Mouse (Mus musculus): ENCODE results near the gene Med27. TPM values are rescaled to one million over a fixed set of nuclear protein-coding genes. Genes with fewer than 3 reads are reported as not detected.

Gene Med27
- polyA plus RNA-seq, 1 experiment from 2014 or later, result 37.1 TPM

DNA sequence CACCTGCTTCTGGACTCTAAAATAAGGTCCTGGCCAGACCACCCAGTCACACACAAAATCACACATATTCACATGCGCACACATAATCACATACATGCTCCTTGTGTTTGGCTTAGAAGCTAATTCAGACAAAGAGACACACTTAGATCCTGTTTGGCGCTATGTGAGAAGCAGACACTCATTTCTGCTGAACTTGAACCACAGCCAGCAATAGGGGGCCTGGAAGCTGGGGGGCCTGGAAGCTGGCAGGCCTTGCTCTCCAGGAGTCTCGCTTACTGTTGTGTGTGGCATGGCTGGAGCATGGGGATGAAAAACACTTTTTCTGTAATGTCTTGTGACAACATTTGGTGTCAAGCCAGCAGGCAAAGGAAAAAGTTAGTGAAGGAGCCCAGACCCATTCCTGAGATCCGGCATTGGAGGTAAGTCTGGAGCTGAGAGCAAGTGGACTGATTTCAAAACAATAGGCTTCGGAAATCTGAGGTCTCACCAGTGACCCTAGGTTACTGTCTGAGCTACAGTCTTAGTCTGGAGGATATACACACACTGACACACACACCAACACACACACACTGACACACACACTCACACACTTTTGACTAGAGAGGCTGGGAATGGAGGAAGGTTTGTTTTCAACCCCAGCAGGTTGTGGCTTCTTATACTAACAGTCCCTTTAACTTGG, 189.1 kb downstream of the Med27 start:
- no peaks in the 10 kb centered on the region for H3K27me3 ChIP-seq
- CTCF ChIA-PET, result interaction anchor here (1.0 kb wide), 1 partner anchor 18 kb away, joined by 4 read pairs; no protein-coding TSS in a partner anchor
- DNase-seq (ENCODE audit: low read depth, low spot score), result no peak

DNA sequence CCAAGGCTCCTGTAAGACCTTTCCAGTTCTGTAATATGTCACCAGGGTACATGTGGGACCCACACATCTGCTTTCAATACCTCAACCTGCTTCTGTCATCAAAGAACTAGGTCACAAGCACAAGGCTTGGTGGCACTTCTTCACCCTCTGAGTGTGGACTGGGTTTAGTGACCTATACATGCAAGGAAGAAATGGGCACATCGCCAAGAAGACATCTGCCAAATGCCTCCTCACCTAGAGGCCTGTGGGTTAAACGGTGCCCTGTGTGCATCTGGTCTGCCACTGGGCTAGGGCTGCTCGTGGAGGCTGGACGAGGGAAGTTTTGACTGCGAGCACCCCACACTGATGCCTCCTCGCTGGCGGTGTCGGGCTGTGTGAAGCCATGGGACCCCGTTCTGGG, 189.9 kb downstream of the Med27 start:
- ChIA-PET CTCF (interaction anchor here (1.0 kb wide), 1 partner anchor 18 kb away, joined by 4 read pairs; no protein-coding TSS in a partner anchor), POLR2A (no interaction called here)
- no peaks in the 10 kb centered on the region for H3K27me3 ChIP-seq
- ATAC-seq (no peak), DNase-seq (ENCODE audit: low read depth, low spot score) (no peak)
- in situ Hi-C loops (cut with MboI; ENCODE audit: low pct_unique_long_range_greater_than_20kb), result no loop called here
- no peak for TF ChIP-seq CTCF (IDR thresholded peaks at IDR 0.05)

More for the DNA sequence above, 189.1 kb downstream of the Med27 start:
- no peak for TF ChIP-seq CTCF (IDR thresholded peaks at IDR 0.05)
- POLR2A ChIA-PET, result interaction anchor here (1.0 kb wide), 1 partner anchor 11 kb away, joined by 3 read pairs; no protein-coding TSS in a partner anchor
- no peak for ATAC-seq
- in situ Hi-C loops (cut with MboI; ENCODE audit: low pct_unique_long_range_greater_than_20kb), result no loop called here

DNA sequence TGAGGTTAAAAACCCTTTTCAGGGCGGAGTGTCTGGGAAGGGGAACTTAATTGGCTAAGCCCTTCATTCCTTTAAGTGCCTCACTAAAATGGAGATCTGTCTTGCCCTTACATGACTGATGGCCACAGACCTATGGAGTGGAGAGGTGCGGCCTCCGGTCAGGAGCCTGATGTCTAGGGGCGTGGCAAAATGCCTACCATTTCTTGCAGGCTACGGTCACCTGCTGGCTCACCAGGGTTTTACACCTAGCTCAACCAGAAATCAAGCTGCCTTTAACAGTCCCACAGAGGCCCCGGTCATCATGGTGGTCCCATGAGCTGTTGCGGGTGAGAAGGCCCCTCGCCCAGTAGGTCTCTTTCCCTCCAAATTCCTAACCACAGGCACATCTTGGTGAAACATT, 190.7 kb downstream of the Med27 start:
- in situ Hi-C loops (cut with MboI; ENCODE audit: low pct_unique_long_range_greater_than_20kb), result no loop called here
- ChIA-PET POLR2A (no interaction called here), CTCF (interaction anchor here (2.7 kb wide), 1 partner anchor 17 kb away, joined by 15 read pairs; no protein-coding TSS in a partner anchor)
- DNase-seq (ENCODE audit: low read depth, low spot score) (no peak), ATAC-seq (no peak)
- TF ChIP-seq CTCF (IDR thresholded peaks at IDR 0.05), result no peak
- H3K27me3 ChIP-seq, result no peaks in the 10 kb centered on the region

DNA sequence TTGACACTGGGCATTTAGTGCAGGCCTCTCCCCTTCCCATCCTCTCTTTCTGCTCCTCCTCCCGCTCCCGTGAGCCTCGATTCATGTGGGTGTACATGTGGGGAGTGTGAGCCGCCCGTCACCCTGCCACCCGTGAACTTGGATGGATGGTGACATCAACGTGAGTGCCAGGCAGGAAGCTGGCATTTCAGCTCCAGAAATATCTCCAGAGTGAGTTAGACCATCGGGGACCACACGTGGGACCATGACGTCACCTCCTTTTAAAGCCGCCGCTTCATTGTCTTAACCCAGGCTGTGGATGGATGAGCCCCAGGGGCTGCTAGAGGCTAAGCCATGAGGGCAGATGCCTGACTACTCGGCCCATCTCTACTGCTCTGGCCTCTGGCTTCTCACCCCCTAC, 195.4 kb downstream of the Med27 start:
- CTCF ChIA-PET, result no interaction called here
- no peak for TF ChIP-seq CTCF (IDR thresholded peaks at IDR 0.05)
- no peaks in the 10 kb centered on the region for H3K27me3 ChIP-seq
- ATAC-seq, result no peak
- DNase-seq (ENCODE audit: low read depth, low spot score), result no peak
- POLR2A ChIA-PET, result no interaction called here
- in situ Hi-C loops (cut with MboI; ENCODE audit: low pct_unique_long_range_greater_than_20kb), result no loop called here

DNA sequence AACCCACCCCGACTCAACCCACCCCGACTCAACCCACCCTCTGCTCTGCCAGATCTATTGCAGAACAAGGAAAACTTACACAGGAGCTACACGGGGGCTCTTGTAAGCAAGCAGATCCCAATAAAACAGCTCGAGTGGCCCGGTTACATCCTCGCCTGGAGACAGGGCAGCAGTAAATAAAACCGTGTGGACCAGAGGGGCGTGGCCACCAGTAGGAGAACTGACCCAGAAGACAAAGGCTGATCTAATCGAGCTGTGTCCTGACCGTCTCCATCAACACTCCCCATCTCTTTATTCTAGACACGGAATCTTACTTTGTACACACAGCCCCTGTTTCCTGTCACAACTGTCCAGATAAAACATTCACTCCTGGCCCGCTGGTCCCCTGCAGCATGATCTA, 200.0 kb downstream of the Med27 start:
- no peak for ATAC-seq
- in situ Hi-C loops (cut with MboI; ENCODE audit: low pct_unique_long_range_greater_than_20kb), result no loop called here
- no peak for TF ChIP-seq CTCF (IDR thresholded peaks at IDR 0.05)

DNA sequence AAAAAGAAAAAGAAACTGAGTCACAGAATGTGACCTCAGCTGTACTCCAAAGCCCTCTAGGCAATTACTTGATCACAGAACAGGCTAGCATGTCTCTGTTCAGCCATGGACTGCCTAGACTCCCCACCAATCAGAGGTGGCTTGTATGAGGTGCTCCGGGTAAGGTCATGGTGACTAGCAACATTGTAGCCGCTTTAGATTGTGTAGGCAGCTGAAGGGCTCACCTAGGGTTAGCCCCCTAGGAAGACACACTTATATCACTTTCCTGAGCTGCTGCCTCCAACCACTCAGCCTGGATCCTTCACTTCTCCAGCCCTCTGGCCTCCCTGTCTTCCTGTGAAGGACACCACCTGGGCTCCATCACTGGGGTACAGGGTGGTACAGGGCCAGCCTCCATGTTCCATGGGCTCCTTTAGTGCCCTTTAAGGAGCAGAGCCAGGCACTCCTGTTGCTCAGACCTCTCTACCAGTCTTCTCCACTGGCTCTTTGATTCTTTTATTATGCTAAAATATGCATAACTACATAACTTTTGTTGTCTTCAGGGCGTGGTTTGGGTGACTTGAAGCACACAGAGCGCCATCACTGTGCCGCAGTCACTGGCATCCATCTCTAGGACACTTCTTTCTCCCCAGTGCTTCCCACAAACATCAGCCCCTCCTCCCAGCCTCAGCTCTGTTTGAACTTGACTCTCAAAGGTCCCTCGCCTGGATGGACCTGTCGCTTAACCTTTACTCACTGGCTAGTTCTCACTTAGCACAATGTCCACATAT, 205.4 kb downstream of the Med27 start:
- ChIA-PET POLR2A (no interaction called here), CTCF (interaction anchor here (1.3 kb wide), 1 partner anchor 15 kb away, joined by 4 read pairs; no protein-coding TSS in a partner anchor)
- peaks cover under 1% of the 10 kb centered on the region for H3K27me3 ChIP-seq
- DNase-seq (ENCODE audit: low read depth, low spot score) (no peak), ATAC-seq (no peak)
- no peak for TF ChIP-seq CTCF (IDR thresholded peaks at IDR 0.05)
- in situ Hi-C loops (cut with MboI; ENCODE audit: low pct_unique_long_range_greater_than_20kb), result loop anchor here (10.0 kb wide), 1 partner anchor 357 kb away; no protein-coding TSS in a partner anchor

More for the DNA sequence above, 200.0 kb downstream of the Med27 start:
- CTCF ChIA-PET, result no interaction called here
- POLR2A ChIA-PET, result interaction anchor here (1.0 kb wide), 1 partner anchor 12 kb away, joined by 3 read pairs; no protein-coding TSS in a partner anchor
- no peaks in the 10 kb centered on the region for H3K27me3 ChIP-seq
- DNase-seq (ENCODE audit: low read depth, low spot score), result no peak

DNA sequence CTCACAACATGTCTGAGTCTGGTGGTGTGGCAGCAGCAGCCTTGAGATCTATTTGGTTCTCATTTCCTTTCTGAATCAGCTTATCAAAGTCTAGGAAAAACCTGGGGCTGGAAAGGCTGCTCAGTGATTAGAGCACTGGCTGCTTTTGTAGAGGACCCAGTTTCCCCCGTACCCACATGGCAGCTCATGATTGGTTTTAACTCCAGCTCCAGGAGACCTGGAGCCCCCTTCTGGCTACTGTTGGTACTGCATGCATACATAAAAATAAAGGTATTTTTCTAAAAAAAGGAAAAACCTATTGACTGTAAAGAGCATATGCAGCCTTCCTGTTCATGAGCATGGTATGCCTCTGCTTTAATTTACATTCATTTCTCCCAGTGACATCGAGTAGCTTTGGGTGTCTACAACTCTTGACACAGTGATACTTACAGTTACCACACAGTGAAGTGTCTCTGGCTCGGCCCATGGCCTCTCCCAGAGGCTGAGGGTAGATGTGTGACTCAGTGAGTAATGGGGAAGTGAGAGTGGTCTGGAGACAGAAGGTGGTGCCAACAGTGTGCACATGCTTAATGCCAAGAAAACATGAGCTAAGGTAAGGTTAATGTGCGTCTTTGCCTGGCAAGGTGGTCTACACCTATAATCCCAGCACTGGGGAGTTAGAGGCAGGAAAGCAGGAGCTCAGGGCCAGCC, 207.5 kb downstream of the Med27 start:
- in situ Hi-C loops (cut with MboI; ENCODE audit: low pct_unique_long_range_greater_than_20kb), result loop anchor here (10.0 kb wide), 1 partner anchor 359 kb away; no protein-coding TSS in a partner anchor
- ChIA-PET POLR2A (interaction anchor here (0.7 to 0.9 kb wide), 2 partner anchors 302 to 424 kb away, joined by 4 read pairs; partner anchors contain the start of gene Ntng2), CTCF (interaction anchor here (0.7 to 2.4 kb wide), 13 partner anchors 10 to 359 kb away, joined by 3 to 15 read pairs (median 3); no protein-coding TSS in a partner anchor)
- H3K27me3 ChIP-seq, result peaks cover 4% of the 10 kb centered on the region
- peak; percentile 80 for TF ChIP-seq CTCF (IDR thresholded peaks at IDR 0.05)
- DNase-seq (ENCODE audit: low read depth, low spot score) (no peak), ATAC-seq (no peak)

DNA sequence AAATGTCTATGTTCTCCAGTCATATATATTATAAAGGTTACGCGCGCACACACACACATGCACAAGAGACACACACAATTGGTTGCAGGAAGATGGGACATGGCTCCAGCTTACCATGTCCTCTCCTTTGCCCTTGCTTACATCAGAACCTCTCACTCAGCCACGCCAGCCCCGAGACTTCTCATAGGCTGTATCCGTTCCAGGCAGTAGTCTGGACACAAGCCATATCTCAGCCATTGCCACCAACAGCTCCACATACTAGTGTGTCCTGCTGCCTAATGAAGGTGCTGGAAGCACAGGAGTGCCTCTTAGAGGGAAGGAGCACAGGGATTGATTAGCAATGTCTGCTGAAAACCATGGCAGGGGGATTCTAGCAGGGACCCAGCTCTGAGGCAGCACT, 211.9 kb downstream of the Med27 start:
- TF ChIP-seq CTCF (IDR thresholded peaks at IDR 0.05), result no peak
- ChIA-PET POLR2A (no interaction called here), CTCF (no interaction called here)
- in situ Hi-C loops (cut with MboI; ENCODE audit: low pct_unique_long_range_greater_than_20kb), result loop anchor here (10.0 kb wide), 1 partner anchor 364 kb away; no protein-coding TSS in a partner anchor
- no peak for ATAC-seq
- no peak for DNase-seq (ENCODE audit: low read depth, low spot score)
- H3K27me3 ChIP-seq, result peaks cover 8% of the 10 kb centered on the region

DNA sequence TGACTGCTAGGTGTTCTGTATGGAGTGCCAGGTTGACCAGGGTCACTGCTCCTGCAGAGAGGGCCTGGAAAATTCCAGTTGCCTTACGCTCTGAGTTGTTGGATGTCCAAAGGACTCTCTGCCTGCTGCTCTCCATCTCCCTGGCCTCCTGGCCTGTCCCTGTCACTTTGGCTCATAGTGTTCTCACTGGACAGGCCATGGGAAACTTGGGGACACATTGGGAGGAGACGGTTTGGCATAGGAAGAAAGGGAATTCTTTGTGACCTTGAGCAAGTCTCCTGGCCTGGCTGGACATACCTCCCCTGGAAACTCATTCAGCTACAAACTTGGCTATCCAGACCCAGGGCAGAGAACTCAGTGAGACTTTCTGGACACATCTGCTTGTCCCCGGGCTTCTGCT, 213.3 kb downstream of the Med27 start:
- in situ Hi-C loops (cut with MboI; ENCODE audit: low pct_unique_long_range_greater_than_20kb), result loop anchor here (10.0 kb wide), 1 partner anchor 365 kb away; no protein-coding TSS in a partner anchor
- TF ChIP-seq CTCF (IDR thresholded peaks at IDR 0.05), result no peak
- CTCF ChIA-PET, result no interaction called here
- DNase-seq (ENCODE audit: low read depth, low spot score) (no peak), ATAC-seq (no peak)
- POLR2A ChIA-PET, result no interaction called here
- peaks cover 8% of the 10 kb centered on the region for H3K27me3 ChIP-seq

DNA sequence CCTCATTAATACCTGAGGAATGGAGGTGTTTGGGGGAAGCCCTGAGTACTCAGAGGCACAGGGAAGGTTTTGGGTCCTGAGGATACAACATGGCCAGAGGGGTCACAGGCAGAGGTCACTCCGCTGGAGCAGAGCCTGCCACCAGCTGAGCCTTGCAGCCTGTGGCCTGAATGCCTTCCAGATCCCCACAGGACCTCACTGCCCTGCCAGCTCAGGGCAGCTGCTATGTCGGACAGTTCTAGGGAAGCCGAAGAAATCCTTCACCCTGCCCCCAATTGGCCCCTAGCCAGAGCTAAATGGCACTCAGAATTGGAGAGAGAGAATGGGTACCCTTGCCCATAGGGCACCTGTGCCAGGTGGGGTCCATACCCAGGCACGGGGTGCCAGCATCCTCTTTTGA, 214.8 kb downstream of the Med27 start:
- peaks cover 8% of the 10 kb centered on the region for H3K27me3 ChIP-seq
- no peak for ATAC-seq
- no peak for TF ChIP-seq CTCF (IDR thresholded peaks at IDR 0.05)
- no peak for DNase-seq (ENCODE audit: low read depth, low spot score)
- ChIA-PET POLR2A (no interaction called here), CTCF (no interaction called here)
- in situ Hi-C loops (cut with MboI; ENCODE audit: low pct_unique_long_range_greater_than_20kb), result no loop called here
